Mouse (Mus musculus) frontal cortex, adult 2 months (tissue): ENCODE measurements around the gene Acadsb. TPM values are rescaled to one million over a fixed set of nuclear protein-coding genes. Genes with fewer than 3 reads are reported as not detected.
"Not testable (repeated sequence)": the region's sequence is repeated elsewhere in the genome, so short reads cannot be mapped to it uniquely, and the experiment has no call there.

Source experiments
- DNase-seq, 2 experiments: peaks; one replicate each; pipeline ENCODE4 v3.0.0; 2022; ENCODE audit warnings: low spot score in 1 of 2; ENCODE audit errors: extremely low spot score in 1 of 2
- polyA plus RNA-seq: library from polyadenylated mRNA; depleted of rRNA; stranded (reverse); fragments of >200 nt; gene quantifications from 2 replicates; pipeline ENCODE4 v1.2.3, GENCODE M21; 2012; rRNA removed

The Acadsb gene
- polyA plus RNA-seq, result 35.7 and 42.8 TPM in 2 replicates

- peak; percentile 97 to 100 for DNase-seq
Measured at GRCm38 (mm10) chr7:131410416-131411058, at the start of gene Acadsb, which contains the start of gene Ikzf5. Gene Acadsb (plus strand): TSS chr7:131410601. Gene Ikzf5 (minus strand): TSS chr7:131410521.

DNA sequence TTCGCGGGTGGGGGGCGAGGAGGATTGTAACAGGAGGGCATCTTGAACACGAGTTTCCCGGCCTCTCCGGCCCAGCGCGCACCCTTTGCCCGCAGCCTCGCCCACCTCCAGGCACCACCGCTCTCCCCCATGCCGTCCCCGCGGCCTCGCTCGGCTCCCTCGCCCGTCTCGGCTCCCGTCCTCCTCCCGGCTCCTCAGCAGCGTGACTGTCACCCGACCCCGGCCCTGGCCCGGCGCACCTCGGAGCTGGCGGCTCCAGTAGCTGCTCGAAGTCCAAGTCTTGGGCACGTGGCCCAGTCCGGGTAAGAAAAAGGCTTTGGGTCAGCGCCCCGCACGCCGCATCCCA is 48.2 kb upstream of the Acadsb start:
- no peak for DNase-seq

DNA sequence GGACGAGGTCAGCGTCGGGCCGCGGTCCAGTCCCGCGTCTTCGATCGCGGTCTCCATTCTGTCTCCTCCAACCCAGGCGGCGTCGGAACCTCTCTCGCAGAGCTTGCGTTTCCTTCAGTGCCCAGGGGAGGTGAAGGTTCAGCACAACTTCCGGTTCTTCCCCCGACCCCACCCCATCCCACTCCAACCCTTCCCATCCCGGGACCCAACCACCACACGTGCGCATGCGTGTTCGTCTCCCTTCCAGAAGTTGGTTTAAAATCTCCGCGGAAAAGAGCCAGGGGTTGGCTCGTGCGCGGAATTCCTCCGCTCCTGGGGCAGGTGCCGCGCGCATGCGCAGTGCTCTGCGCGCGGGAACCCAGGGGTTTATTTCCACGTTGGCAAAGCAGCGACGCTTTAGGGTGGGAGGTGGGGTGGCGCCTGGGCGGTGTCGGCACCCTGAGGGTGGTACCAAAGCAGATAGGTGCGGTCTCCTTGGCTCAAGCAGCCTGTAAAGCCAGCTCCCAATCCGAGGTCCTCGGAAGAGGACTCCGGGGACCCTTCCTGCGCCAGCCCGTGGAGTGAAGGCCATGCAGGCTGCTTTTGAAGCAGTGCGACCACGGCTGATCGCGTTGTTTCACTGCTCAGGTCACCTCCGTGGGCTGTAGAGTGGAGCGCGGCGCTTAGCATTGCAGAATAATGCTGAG is 47.6 kb upstream of the Acadsb start, which contains the start of gene 2310057M21Rik:
TSS of gene 2310057M21Rik (minus strand) at position 145 of the 686 bp plus-strand sequence.
- DNase-seq, result peak; percentile 92 to 97

DNA sequence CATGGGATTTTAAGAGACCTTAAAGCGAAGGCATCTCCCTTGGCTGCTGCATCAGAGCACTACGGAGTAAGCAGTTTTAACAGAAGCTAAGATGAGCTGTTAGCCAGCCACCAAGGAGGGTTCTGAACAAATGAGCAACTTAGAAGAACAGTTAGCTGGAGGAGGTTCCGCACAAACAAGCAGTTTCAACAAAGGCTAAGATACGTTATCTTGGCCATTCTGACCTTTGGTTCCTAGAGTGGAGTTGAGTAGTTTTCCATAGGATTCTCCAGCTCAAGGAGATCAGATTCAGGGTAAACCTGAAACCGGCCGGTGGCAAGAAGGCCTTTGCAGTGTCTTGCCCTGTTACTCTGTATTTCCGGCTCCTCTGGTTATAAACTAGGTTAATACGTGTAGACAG is 46.3 kb upstream of the Acadsb start:
- no peak for DNase-seq

DNA sequence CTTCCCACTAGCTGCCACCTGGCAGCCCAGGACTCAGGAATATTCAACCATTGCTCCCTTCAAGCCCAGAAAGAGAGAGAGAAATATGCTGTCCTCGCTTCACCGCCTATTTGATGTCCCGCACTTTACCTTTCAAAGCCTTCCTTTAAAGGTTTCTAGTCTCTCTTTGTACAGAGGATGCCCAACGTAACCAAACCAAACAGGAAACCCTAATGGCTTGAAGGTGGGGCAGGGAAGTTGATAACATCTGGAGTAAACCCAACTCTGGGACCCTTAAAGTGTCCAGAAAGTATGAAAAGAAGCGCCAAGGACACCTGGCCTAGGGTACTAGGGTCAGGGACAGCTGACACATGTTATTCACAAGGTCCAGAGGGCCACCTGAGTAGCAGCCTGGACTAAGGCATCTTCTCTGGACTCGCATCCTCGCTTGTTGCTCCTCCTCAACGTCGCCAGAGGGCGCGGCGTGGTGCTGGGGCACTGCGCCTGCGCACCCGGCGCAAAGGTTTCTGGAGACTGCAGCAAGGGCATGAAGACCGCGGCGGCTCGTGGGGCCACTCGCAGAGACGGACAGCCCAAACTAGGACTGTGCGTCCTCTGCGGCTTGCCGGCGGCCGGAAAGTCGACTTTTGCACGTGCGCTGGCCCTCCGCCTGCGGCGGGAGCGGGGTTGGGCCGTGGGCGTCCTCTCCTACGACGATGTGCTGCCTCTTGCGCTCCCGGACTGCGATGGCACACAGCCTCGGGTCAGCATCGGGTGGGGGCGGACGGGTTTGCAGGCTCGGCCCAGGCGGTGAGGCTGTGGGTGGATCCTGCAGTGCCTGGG is 39.5 kb upstream of the Acadsb start, which contains the start of gene Pstk:
TSS of gene Pstk (plus strand) at position 494 of the 822 bp plus-strand sequence.
- DNase-seq, result peak; percentile 70 to 90

GRCm38 (mm10) chr7:131371470-131371860 is 38.9 kb upstream of the Acadsb start:
- no peak for DNase-seq

GRCm38 (mm10) chr7:131371880-131372651 is 38.3 kb upstream of the Acadsb start:
- no peak for DNase-seq

GRCm38 (mm10) chr7:131391761-131392160 is 18.6 kb upstream of the Acadsb start:
- DNase-seq, result not testable (repeated sequence)

- DNase-seq, result no peak
Measured at GRCm38 (mm10) chr7:131409321-131409987, 947 bp upstream of the Acadsb start.

DNA sequence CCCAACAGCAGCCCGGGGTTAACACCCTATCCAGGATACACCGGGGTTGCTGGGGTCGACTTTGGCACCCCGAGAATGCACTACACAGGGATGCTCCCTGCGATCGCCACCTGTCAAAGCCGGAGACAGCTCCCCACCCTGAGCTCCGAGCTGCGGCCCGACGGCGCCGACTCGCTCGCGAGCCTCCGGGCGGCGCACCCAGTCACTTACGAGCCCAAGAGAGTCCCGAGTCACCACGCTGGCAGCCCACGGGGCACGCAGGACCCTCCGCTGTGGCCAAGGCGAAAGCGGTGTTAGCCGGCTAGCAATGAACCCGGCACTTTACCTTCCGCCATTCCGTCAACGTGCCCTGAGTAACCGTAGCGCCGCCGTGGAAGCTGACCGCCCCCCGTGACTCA is 414 bp upstream of the Acadsb start:
- peak in 1 of 2 experiments; percentile 17 for DNase-seq

- DNase-seq, result no peak
Measured at GRCm38 (mm10) chr7:131411221-131411940, 980 bp downstream of the Acadsb start.

- DNase-seq, result no peak
Measured at GRCm38 (mm10) chr7:131411941-131412270, 1.5 kb downstream of the Acadsb start.

- DNase-seq, result not testable (repeated sequence)
Measured at GRCm38 (mm10) chr7:131416742-131417141, 6.3 kb downstream of the Acadsb start.

DNA sequence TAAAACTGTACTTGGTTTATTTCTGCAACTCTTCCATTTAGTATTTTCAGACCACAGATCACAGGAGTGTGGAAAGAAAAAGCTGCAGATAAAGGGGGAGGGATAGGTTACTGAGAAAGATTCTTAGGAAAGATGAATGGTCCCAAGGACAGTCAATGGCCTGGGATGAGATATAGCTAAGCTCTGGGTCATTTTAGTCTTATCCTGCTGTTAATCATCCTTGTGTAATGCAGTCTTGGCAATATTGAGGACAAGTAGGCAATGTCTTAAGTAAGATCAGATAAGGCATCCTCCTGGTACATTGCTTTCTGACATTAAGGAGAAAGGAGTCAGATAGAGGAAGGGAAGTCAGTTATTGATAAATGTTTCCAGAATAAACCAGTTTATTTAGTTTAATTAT is 7.2 kb downstream of the Acadsb start:
- DNase-seq, result no peak

DNA sequence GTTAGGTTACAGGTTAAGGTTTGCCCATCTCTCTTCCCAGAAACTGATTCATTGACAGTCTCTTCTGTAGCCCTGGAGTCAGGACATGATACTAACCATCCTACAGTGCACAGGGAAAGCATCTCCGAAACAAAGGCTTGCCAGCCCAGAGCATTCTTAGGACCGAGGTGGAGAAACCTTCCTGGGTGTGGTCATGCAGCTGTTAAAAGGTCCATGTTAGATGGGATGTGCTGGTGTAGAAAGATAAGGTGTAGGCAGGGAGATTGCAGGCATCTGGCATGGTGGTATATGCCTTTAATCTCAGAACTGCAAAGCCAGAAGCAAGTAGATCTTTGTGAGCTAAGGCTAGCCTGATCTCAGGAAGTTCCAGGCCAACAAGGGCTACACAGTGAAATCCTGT is 14.5 kb downstream of the Acadsb start:
- DNase-seq, result no peak

DNA sequence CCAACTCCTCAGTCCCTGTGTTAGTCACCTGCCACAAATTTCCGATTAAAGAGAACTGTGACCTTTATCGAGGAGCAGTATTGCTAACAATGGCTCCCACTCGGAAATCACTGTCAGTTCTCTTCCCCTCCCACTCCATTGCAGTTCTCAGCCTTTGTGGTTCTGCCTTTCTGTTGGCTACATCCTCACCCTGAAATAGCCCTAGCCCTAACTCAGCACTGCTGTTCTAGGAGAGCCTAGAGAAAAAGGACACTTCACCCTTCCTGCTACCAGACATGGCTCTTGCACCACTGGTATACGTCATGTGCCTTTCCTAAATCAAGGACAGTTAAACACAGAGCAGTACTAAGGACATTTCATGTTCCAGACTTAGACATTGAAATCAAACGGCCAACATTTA is 16.9 kb downstream of the Acadsb start:
- peak in 1 of 2 experiments; percentile 16 for DNase-seq

- DNase-seq, result peak in 1 of 2 experiments; percentile 74
Measured at GRCm38 (mm10) chr7:131432244-131432643, 21.8 kb downstream of the Acadsb start.

DNA sequence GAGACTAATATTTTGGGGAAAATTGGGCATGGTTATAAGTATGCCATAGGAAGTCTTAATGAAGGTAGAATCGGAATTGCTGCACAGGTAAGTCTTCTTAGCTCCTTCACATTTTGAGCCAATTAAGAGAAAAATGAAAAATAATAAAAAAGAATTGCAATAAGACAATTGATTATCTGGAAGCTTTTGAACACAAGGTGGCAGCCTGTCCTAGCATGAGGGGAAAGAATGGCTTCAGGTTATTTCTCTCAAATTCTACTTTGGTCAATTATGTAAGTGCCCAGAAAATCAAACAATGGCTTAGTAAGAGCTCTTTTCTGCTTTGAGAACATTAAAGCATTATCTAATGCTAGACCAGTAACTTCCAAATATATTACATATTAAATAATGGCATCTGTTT is 23.9 kb downstream of the Acadsb start:
- DNase-seq, result no peak

- no peak for DNase-seq
Measured at GRCm38 (mm10) chr7:131437051-131437450, 26.6 kb downstream of the Acadsb start.
